Mouse (Mus musculus) embryonic fibroblast, embryonic 13.5 days (primary cell): ENCODE results near the gene Adal. TPM values are rescaled to one million over a fixed set of nuclear protein-coding genes. Genes with fewer than 3 reads are reported as not detected.

ENCODE experiments used
- H3K27ac ChIP-seq: 2 replicates; pipeline ENCODE4 v1.5.1; 2012; ENCODE audit warnings: low read length, control low read depth, inconsistent platforms; ENCODE audit not compliant: insufficient read depth
- H3K4me1 ChIP-seq: 2 replicates; pipeline ENCODE4 v1.6.1; 2011; ENCODE audit warnings: low read length; ENCODE audit not compliant: control insufficient read depth, insufficient read depth
- H3K4me3 ChIP-seq: 2 replicates; pipeline ENCODE4 v1.5.1; 2011; ENCODE audit warnings: mild to moderate bottlenecking, control low read depth, low read length; ENCODE audit not compliant: insufficient read depth
- CTCF ChIP-seq: IDR thresholded peaks from 2 replicates; pipeline ENCODE4 v1.5.1; 2011; ENCODE audit warnings: mild to moderate bottlenecking, control low read depth, low read length, moderate library complexity, borderline replicate concordance; ENCODE audit not compliant: insufficient read depth
- POLR2A ChIP-seq: IDR thresholded peaks from 2 replicates; pipeline ENCODE4 v1.6.1; 2011; ENCODE audit warnings: low read depth, mild to moderate bottlenecking, control low read depth, low read length, moderate library complexity
- polyA plus RNA-seq: library from polyadenylated mRNA; stranded (reverse); fragments of >200 nt; gene quantifications from 2 replicates; pipeline ENCODE4 v1.2.4, GENCODE M21; 2011; ENCODE audit warnings: low read depth; ENCODE audit not compliant: missing spikeins, insufficient read length

The Adal gene
- polyA plus RNA-seq, 1 experiment: 10.0 TPM

DNA sequence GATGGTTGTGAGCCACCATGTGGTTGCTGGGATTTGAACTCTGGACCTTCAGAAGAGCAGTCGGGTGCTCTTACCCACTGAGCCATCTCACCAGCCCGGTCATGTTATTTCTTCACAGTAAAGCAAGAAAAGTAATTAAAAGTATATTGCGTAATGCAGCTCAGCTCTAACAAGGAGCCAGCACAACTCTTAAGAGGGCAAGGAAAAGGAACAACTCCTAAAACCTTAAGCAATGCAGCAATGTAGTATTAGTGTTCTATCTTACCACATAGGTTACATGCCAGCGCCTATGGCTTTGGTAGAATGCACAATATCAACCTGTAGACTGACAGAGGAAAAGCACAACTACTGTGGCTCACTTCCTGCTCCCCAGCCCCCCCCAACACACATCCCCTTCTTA is 2.9 kb upstream of the Adal start:
- no peak overlapping the region for H3K27ac ChIP-seq
- TF ChIP-seq POLR2A (no peak), CTCF (no peak)
- H3K4me3 ChIP-seq: no peak overlapping the region
- peaks cover 2% of the 10 kb centered on the region for H3K4me1 ChIP-seq

DNA sequence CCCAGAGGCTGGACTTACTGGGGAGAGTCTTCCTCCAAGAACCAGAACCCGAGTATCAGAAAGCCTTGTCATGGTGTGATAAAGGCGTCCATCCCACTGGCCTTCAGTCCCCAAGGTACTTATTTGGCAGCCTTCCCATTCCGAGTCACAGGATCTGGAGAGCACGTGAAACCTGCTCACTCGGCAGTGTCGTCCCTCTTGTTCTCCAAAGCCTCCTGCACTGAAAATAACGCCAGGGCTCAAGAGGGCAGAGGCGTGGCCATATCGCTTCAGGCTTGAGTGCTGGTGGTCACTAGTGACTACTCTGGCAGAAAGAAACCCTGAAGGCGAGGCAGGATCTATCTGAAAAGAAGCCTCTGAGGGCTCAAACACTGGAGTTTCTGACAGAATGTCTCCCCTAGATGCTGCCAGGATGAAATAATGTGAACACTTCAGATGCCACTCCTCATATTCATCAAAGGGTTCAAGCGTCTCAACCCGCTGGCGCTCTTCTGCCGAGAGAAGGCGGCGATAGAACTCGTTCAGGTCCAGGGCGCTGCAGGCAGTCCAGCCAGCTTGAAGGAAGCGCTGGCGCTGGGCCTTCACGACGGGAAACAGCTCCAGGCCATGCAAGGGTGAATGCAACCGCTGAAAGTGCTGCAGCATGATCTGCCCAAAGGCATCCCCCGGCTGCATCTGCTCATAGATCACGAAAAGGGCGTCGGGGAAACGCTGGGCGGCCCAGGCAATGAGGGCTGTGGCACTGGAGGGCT is 786 bp upstream of the Adal start:
- Histone ChIP-seq H3K4me1 (peaks cover 2% of the 10 kb centered on the region), H3K27ac (peak overlapping the region; percentile 81), H3K4me3 (peak overlapping the region; percentile 65)
- no peak for TF ChIP-seq CTCF
- TF ChIP-seq POLR2A: no peak; the same call in 1 of the 2 replicates

DNA sequence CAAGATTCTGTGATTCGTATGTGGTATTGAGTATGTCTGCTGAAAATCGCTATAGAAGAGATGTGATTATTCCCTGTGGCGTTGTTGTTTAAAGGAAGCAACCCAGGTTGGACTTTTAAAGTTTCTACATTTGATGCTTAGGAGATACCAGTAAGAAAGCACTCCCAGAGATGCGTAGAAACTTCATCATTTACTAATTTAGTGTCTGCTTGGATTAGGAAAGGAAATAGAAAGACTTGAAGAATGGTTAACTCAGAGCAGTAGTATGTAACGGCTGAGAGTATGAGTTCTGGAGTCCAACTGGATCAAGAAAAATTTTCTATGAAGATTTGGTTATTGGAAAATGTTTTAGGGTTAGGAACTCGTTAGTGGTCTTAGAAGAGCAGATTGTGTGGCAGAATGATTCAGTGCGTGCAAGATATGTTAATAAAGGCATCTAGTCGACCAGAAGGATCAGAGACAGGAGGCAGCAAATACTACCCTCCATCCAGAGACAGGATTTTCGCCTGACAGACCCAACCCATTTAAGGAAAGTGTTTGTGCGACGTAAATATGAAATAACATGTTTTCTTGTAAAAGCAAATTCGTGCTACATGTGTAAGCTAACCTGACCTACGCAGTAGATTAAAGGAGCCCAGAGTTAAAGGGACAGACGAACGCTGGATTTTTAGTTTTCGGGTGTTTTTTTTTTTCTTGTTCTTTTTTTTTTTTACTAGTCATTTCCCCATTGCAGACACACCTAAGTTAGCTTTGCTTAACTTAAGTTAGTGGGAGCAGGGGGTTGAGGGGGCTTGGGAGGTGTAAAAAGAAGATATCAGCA is 1.2 kb downstream of the Adal start:
- peak overlapping the region; percentile 63 for H3K4me3 ChIP-seq
- peaks cover 2% of the 10 kb centered on the region for H3K4me1 ChIP-seq
- no peak for TF ChIP-seq POLR2A
- no peak for TF ChIP-seq CTCF
- H3K27ac ChIP-seq: peak overlapping the region; percentile 79; the same call in 1 of the 2 replicates

DNA sequence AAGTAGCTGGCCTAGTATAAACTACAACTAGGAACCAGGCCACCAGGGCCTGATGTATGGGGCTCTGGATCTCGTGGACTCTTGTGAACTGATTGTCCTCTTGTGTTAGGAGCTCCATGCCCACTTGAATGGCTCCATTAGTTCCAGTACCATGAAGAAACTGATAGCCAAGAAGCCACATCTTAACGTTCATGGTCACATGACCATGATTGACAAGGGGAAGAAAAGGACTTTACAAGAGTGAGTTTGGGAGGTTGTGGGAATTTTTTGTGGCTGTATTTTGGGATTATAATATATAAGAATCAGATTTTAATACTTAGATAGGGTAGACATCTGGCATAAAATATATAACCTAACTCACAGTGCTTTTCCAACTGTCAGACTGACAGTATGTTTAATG is 2.2 kb downstream of the Adal start:
- Histone ChIP-seq H3K4me1 (peaks cover 2% of the 10 kb centered on the region), H3K27ac (no peak overlapping the region), H3K4me3 (no peak overlapping the region)
- no peak for TF ChIP-seq POLR2A
- TF ChIP-seq CTCF: no peak

DNA sequence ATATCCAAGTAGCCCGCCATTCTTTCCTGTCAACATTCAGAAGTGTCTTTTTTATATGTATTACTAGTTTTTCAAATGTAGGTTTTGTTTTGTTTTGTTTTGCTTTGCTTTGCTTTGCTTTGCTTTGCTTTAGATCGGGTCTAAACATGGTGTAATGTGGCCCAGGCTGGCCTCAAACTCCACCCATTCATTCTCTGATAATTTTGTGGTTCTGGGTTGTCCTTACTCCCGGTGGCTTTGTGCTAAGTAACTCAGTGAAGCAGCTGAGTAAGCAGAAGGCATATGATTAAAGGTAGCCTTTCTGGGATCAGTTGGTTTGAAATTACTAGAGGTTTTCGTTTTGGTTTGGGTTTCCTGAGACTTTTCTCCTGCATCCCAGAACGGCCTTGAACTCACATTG is 9.5 kb downstream of the Adal start:
- H3K4me3 ChIP-seq: no peak overlapping the region
- H3K27ac ChIP-seq: no peak overlapping the region
- TF ChIP-seq CTCF: no peak
- no peak for TF ChIP-seq POLR2A
- no peaks in the 10 kb centered on the region for H3K4me1 ChIP-seq

DNA sequence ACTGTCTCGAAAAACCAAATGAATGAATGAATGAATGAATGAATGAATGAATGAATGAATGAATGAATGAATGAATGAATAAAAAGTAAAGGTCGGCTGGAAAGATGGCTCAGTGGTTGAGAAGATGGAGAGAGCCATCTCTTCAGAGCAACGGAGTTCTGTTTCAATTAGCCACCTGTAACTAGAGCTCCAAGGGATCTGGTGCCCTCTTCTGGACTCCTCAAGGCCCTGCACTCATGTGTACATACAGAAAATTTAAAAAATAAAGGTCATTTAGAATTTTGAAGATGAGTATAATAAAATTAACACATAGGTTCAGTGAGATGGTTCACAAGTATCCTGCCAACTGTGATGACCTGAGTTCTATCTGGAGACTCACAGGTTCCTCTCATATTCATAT is 12.9 kb downstream of the Adal start:
- Histone ChIP-seq H3K4me1 (no peaks in the 10 kb centered on the region), H3K4me3 (no peak overlapping the region), H3K27ac (no peak overlapping the region)
- TF ChIP-seq CTCF: no peak
- no peak for TF ChIP-seq POLR2A

DNA sequence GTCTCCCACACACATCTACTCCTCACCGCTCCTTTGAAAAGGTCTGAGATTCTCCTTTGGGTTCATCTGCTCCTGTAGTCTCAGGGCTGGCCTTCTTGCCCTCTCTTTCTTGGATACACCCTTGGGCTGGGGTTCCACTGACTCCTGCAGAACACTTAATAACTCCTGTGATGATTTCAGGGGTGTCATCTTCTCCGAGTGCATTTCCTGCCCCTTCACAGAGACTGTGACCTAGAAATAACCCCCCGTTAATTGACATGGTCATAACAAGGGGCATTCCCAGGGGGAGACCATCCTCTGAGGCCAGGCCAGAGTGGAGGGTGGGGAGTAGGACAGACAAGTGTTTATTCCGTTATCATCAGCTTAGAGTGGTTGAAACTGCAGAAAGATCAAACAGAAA is 28.9 kb downstream of the Adal start:
- Histone ChIP-seq H3K4me1 (no peaks in the 10 kb centered on the region; the same call in 1 of the 2 replicates), H3K4me3 (peak overlapping the region; percentile 89), H3K27ac (no peak overlapping the region)
- TF ChIP-seq CTCF (no peak), POLR2A (no peak)

DNA sequence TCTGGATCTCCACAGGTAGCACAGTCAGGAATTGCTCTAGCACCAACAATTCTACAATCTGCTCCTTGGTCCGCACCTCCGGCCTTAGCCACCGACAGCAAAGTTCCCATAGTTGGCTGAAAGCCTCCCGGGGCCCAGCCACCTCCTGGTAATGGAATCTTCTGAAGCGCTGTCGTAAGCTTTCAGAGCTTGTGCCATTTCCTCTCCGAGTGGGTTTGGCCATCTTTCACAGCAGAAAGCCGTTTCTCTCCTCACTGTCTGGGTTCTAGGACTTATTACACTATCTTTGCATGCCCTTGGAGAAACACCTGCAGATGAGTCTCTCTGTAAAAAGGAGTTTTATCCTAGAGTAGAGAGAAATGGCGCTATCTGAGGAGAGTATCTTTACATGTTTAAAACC is 29.7 kb downstream of the Adal start:
- H3K4me3 ChIP-seq: peak overlapping the region; percentile 89
- no peak for TF ChIP-seq POLR2A
- TF ChIP-seq CTCF: no peak
- no peaks in the 10 kb centered on the region; the same call in 1 of the 2 replicates for H3K4me1 ChIP-seq
- H3K27ac ChIP-seq: peak overlapping the region; percentile 74

DNA sequence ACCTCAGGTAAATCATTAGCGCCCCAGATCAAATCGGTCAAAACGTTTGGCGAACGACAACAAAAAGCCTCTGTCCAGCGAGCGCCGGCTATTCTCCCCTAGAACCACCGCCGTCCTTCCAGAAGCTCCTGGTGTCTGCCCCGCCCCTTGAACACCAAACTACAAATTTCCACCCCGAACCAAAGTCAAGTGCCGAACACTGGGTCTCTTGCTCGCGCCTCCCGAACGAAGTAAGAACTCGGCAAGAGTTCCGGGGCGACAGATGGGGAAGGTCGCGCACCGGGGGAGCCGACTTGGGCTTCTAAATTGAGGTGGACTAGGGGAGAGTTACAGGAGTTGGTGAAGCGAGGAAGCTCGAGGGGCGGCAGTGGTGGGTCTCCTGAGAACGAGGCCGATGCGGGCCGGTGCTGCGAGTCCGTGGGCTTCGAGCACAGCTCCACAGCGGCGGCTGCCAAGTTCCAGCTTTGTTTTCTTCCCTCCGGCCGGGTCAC is 30.3 kb downstream of the Adal start, which contains the start of gene Tubgcp4:
Tubgcp4 (plus strand) TSS at position 174 of the 491 bp plus-strand sequence.
- no peaks in the 10 kb centered on the region; the same call in 1 of the 2 replicates for H3K4me1 ChIP-seq
- no peak; the same call in 1 of the 2 replicates for TF ChIP-seq POLR2A
- TF ChIP-seq CTCF: no peak

More for the DNA sequence above, 30.3 kb downstream of the Adal start, which contains the start of gene Tubgcp4:
- H3K27ac ChIP-seq: peak within 1 kb of the TSS; percentile 74
- H3K4me3 ChIP-seq: peak within 1 kb of the TSS; percentile 89
